Mouse (Mus musculus) kidney, adult 2 months (tissue): ENCODE measurements around the gene Tet1.

Experiments used
- CTCF ChIP-seq: fragments of 200-500 bp; conservative IDR thresholded peaks from 2 replicates; pipeline ENCODE4 v1.5.1; 2011; ENCODE audit warnings: low read depth, mild to moderate bottlenecking, control low read depth, low read length, moderate library complexity, mixed read lengths; ENCODE audit not compliant: insufficient read depth, insufficient read length
- POLR2A ChIP-seq: fragments of 200-500 bp; IDR thresholded peaks from one replicate; pipeline ENCODE4 v1.6.1; 2011; ENCODE audit warnings: low read depth, low read length, control low read depth

- TF ChIP-seq POLR2A (no peak), CTCF (no peak)
Measured at GRCm38 (mm10) chr10:62863563-62863962, 45.2 kb downstream of the Tet1 start.
